Mouse (Mus musculus) WW6 (cell line): ENCODE measurements around the gene Ncapg2.

ENCODE experiments used
- DNase-seq: peaks from one replicate; pipeline ENCODE4 v3.0.0-alpha.2; 2013; ENCODE audit warnings: low read depth, low spot score

Gene Ncapg2

GRCm38 (mm10) chr12:116405045-116405835, at the start of gene Ncapg2:
Gene Ncapg2 (plus strand): TSS chr12:116405402.
- peak; percentile 97 for DNase-seq

DNA sequence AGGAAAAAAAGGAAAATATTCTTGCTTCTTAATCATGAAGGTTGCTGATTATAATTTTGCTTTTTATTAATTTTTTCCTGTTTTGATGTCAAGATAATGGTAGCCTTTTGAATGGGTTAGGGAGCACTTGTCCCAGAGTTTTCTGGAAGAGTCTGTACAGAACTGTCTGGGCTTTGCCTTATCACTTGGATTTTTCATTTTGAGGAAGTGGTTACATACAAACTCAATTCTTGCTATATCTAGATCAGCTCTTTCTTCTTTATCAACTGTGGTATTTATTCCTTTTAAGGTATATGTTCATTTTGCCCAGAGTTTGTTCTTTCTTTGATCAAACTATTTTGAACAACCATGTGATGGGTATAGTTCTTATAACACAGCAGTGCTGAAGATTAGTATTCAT, 43.1 kb upstream of the Ncapg2 start:
- DNase-seq: no peak

DNA sequence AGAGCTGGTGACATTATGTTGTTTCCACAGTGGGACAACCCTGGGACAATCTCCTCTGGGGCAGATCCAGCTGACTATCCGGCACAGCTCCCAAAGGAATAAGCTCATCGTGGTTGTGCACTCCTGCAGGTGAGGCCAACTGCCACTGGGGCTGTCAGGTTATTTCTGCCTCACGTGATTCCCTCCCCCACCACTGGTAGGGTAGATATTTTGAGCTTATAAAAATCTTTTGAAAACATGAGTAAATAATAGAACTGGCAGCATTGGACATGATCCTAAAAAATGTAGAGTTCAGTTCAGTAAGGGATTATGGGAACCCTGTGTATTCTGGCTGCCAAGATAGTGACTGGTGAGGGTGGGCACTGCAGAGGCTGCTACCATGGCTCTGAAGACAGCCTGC, 38.3 kb upstream of the Ncapg2 start:
- no peak for DNase-seq

- DNase-seq: no peak
Observed at GRCm38 (mm10) chr12:116367346-116367745, 37.9 kb upstream of the Ncapg2 start.

DNA sequence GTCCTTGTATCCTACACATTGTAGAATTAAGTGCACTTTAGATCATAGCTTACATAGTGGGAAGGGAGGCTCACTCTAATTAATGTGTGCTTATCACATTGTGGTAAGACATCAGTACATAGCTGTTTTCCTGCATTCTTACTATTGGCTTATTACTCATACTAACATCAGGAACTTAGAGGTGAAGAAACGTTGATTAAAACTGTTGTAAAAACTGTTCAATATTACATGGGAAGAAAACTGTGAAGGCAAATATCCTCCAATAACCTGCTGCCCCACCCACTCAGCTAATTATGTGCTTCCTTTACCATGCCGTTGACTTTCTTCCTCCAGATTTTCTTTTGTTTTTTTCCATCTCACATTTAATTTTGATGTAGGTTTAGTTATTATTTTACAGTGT, 36.3 kb upstream of the Ncapg2 start:
- no peak for DNase-seq

DNA sequence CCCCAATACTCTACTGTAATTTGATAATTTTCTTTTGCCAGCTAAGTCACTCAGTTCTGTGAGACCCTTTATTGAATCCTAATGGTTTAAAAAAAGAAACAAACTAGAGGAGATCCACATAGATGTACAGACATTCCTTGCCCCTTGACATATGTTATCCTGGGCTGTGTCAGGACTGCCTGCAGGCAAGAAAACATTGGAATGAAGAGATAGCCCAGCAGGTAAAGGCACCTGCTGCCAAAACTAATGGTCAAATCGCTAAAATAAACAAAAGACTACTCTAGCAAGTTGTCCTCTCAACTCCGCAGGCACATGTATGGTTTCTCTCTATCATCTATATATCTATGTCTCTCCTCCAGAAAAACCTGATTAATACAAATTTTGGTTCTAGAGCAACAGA, 22.1 kb upstream of the Ncapg2 start:
- no peak for DNase-seq

- DNase-seq: no peak
Observed at GRCm38 (mm10) chr12:116383995-116384394, 21.2 kb upstream of the Ncapg2 start.

GRCm38 (mm10) chr12:116386802-116387201, 18.4 kb upstream of the Ncapg2 start:
- no peak for DNase-seq

DNA sequence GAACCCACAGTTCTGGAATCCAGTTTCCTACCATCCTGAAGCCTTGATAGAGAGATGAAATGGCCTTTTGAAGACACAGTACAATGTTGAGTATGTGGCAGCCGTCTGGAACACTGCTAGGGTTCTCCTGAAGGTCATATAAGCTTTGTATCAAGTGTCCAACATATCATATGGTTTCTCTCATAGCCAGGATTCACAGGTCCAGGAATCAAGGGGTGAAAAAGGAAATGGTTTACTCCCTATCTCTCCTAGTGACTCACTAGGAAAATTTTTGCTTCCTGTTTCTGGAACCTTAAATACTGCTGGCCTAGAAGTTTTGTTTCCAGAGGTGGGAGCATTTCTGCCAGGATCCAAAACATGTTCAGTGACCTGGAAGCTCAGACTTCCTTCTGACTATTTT, 15.3 kb upstream of the Ncapg2 start:
- DNase-seq: no peak

DNA sequence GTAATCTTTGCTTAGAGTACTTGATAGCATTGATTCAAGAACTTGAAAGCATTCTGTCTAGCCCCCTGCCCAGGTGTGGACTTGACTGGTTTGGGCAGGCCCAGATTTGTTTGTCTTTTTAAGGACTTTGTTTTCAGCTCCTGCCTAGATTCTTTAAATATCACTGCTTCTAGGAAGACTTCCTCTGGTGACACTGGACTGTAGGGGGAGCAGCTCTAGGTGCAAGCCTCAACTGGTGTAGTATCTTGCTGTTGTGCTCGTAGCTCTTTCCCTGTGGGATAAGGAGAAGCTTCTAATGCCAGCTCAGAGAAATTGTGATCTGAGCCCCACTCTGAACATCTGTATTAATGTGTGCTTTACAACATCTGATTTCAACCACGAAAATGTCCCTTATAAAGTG, 10.9 kb upstream of the Ncapg2 start:
- DNase-seq: no peak

GRCm38 (mm10) chr12:116395312-116395711, 9.9 kb upstream of the Ncapg2 start:
- no peak for DNase-seq

DNA sequence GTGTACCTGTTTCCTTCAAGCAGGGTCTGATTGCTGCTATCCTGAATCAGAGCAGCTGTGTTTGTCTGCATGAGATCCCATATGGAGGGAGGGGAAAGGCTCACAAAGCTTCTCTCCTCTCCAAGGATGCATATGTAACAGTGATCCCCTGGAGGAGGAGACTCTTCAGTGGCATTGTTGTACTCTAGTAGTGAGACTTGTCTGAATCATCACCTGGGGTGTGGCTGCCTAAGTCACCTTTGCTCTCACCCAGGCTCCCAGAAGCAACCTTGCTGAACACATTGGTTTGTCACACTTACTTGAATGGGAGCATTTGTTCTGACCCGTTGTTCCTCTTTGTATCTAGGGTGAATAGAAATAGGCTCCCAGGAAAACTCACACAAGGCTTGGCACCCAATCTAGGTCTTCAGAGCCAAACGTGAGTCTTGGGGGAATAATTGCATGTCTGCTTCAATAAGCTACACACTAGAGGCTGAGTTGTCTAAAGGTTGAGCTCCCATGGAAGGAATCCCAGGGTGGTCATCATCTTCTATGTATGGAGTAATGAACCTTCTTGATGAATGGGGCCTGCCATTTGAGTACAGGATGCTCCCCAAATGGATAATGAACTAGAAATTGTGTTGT, 9.0 kb upstream of the Ncapg2 start:
- no peak for DNase-seq

- no peak for DNase-seq
Observed at GRCm38 (mm10) chr12:116404012-116404679, 1.1 kb upstream of the Ncapg2 start.

- no peak for DNase-seq
Observed at GRCm38 (mm10) chr12:116405836-116406155, 594 bp downstream of the Ncapg2 start.

DNA sequence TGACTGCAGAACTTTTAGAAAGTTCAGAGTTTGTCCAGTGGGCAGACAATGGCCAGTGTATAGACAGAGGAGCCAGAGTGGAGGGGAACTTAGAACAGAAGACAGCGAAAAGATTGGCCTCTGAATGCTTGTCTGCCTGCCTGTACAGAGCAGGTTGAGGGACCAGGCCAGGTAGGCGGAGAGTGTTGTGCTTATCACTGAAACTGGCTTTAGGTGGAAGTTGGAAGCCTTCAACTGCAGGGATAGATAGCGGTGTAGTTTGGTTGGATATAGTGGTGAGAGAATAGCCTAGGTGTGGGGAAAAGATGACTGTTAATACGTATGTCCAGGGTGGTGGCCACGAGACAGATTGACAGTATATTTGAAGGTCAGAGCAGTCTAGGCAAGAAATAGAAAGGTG, 2.7 kb downstream of the Ncapg2 start:
- no peak for DNase-seq

DNA sequence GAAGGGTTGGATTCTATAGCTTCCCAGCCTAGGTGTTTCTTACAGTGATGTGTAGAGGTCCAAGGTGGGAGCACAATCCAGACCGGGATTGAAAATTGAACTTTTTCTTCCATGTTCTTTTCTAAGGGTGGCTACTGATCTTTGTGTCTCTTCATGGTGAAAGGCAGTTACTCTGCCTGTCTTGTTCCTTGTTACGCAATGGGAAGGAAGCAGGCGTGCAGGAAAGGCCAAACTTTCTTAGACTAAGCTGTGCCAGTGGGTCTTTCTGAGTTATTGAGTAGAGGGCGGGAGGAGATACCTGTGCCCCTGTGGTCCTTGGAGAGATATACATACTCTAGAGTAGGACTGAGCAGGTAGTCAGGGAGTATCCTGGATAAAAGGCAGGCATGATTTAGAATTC, 9.7 kb downstream of the Ncapg2 start:
- DNase-seq: no peak

DNA sequence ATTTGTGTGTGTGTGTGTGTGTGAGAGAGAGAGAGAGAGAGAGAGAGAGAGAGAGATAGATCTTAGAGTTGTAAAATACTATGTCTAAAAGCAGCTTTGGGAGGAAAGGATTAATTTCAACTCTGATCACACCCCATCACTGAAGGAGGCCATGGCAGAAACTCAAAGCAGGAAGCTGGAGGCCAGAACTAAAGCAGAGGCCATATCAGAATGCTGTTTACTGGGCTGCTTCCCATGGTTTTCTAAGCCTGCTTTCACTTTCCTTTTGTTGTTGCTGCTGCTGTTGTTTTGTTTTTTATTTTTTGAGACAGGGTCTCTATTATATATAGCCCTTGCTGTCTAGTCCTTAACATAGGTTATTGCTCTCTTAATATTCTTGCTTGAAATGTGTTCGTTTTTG, 11.3 kb downstream of the Ncapg2 start:
- DNase-seq: no peak

GRCm38 (mm10) chr12:116421656-116422055, 16.5 kb downstream of the Ncapg2 start:
- no peak for DNase-seq

DNA sequence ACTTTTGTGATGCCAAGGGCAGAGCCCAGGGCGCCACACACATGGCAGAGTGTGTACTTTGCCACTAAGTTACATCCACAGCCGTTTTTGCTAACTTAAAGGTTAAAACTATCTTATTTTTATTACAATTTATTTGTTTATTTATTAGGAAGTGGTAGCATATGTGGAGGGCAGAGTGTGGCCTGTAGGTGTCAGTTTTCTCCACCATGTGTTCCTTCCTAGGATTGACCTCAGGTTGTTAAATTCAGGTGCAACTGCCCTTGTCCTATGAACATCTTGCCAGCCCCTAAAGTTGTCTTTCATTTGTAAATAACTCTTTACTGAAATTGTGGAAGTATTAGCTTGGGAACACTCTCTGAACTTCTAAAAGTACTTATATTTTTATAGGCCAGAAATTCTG, 20.2 kb downstream of the Ncapg2 start:
- no peak for DNase-seq

DNA sequence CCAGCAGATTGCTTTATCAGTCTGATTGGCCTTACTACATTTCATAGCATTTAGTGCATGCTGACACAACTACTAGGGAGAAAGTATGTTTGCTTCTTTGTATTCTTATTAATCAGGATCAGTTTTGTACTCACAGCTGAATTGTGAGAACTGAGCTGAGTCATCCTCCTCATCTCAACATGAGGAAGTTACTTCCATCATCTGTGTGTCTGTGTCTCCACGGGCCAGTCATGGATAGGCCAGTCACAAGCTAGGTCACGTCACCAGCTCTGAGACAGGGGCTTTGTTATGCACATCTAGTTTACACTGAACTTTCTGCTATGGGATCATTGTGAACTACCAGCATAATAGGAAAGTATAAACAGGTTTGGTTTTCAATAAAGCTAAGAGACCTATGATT, 28.5 kb downstream of the Ncapg2 start:
- no peak for DNase-seq

DNA sequence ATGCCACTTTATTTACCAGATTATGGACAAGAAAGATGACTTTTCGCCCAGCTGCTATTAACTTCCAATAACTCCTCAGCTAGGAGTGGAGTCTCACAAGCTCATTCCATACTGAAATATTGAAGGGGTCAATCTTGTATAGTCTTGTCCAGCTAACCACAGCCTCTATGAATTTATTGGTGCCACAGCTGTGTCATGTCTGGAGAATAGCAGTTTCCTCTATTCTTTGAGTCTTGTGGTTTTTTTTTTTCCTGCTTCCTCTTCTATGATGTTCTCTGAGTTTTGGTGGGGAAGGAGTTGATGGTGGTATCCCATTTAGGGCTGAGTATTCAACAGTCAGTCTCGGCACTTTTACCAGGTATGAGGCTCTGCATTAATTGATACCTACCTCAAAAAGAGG, 30.0 kb downstream of the Ncapg2 start:
- DNase-seq: no peak

DNA sequence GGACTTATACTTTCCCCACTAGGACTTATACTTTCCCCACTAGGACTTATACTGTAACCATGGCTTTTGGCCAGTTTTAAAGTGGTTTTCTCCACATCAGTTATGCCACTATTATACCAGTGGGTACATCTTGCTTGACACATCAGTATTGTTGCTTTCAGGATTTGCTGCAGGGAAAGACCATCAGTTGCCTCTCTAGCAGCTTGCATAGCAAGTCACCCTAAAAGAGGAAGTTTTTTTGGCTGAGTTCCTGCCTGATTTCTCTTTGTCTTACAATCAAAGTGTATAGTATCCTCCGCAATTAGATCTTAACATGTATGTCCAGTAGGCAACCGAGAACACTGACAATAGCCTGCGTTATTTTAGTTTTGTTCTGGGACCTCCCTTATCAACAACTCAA, 30.9 kb downstream of the Ncapg2 start:
- no peak for DNase-seq

DNA sequence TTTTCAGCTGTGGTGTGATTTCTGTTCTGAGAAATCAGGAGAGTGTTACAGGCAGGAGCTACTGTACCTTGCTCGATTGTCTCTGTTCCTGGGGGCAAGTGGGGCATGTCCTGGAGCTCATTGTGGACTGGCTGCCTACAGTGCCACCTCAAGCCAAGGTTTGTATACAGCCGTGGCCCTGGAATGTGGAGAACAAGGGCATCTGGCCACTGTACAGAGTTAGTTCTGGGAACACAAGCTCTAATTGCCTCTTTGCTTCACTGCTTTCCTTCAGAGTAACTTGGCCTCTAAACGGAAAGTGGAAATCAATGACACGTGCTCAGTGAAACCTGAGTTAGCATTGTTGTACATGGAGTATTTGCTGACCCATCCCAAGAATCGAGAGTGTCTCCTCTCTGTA, 33.4 kb downstream of the Ncapg2 start:
- no peak for DNase-seq
